Mouse (Mus musculus) testis, postnatal 10 days (tissue): ENCODE measurements at regions not wholly inside any gene's neighbourhood (a gene's known extent, or its start where the extent isn't known, plus 50 kb on each side); places are given as distances from the start of the nearest gene placed in this dataset.

Source experiments
- DNase-seq: peaks from one replicate; pipeline ENCODE4 v3.0.0; 2021; ENCODE audit warnings: low spot score

DNA sequence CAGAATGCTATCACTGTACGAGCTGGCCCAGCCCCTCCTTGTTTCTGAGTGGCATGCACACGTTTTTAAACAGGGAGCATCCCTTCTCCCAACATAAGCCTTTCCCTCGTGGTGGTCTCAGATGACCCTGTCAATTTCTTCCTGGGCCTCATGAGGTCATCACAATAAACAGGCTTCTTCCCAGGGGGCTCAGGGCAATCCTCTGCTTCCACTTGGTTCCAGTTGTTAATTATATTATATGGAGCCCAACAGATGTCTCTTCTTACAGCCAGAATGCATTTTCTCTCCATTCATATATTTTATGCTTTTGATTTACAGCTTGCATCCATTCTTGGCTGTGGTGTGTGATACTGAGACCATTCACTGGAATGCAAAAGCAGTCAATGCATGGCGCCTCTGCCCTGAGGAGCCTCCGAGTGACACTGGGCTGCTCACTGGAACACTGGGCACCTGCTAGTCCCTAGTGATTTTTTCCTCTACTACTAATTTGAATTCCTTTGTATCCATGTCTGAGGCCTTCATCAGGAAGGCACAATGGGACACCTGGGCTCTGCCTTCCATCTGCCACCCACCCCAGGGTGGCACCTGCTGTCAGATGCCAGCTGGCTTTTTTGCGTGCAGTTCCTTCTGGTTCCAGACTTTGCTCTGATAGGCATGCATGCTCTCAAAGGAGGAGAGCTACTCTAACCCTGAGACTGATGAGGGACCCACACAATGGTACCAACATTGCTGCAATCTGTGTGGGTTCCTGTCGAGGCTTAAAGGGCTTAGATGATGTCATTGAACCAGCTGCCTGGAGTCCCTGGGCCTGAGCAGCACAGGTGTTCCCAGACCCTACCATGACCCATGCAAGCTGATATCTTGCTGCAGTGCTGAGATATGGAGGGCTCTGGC, 528.8 kb upstream of the Mgmt start:
- DNase-seq: no peak

DNA sequence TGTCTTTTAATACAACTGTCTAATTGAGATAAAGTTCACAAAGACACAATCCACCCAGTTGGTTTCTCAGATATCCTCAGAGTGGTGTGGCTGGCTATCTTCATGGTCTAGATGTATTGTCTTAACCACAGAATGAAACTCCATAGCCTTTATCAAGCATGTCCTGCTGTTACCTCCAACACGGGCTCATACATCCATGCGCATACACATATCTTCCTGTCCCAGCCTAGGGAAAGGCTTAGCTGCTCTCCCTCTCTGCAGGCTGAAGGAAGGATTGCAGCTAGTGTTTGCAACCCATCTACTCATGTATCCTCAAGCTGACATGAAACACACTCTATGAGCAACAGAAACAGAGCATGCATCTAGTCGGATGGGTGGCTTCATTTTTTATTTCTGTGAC, 517.2 kb upstream of the Mgmt start:
- DNase-seq: no peak

DNA sequence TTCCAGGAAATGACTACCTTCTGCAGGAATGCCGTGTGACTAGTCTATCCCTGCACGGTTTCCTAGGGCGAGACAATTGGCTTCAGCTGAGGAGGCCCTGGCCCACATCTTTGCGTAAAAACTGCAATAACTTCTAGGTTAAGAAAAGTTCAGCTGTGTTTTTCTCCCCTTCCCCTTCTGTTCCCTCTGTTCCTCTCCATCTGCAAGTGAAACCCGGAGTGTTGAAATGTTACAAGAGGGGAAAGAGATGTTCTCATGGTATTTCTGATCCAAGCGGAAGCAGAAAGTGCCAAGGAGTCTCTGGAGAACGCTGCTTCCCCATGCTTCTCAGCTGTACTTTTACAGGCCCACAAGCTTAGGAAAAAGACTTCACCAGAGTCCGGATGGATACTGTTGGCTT, 516.7 kb upstream of the Mgmt start:
- no peak for DNase-seq

DNA sequence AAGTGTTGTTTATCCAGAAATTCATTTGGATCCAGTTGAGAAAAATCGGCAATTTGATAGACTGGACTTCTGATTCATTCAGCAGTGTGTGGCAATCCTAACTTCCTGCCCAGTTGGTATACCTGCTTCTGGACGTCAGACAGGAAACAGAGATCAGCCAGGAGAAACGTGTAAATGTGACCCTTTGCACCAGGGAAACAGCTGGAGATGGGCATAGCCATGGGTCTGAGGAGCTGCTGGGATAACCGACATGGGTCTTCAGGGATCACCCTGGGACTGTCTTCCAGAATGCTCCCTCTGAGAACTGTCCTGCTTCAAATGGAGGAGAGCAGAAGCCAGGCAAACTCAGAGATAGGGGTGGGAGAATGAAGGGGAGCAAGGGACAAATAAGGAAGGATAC, 516.1 kb upstream of the Mgmt start:
- no peak for DNase-seq

DNA sequence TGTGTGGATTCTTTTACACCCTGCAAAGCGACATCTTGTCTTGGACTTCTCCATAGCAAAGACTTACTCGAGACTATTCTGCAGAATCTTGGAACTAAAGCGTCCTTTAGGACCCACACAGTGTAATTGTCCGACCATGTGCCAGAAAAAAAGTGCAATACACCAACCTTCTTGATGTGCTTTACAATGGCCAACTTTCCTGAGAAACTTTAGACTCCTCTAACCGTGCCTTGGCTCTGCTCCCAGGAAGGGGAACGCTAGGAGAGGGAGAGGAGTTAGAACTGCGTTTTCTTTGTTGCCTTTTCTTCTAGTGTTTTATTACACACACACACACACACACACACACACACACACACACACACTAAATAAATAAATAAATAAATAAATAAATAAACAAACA, 515.1 kb upstream of the Mgmt start:
- DNase-seq: no peak

DNA sequence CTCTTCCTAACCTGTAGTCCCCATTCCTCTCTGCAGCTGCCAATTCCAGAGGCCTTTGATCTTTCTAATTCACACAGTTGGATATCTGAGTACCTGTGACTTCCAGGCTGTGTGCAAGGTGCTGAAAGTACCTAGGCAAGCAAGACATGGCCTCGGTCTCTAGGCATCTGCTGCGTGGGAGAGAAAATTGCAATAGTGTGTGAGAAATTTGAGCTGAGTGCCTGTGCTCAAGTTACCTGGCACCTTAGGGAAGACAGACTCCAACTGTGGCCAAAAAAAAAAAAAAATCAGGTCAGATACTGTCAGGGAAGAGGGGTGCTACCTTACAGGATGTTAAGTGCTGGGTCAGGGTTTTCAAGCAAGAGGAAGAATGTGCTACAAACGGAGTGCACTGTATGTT, 514.7 kb upstream of the Mgmt start:
- no peak for DNase-seq

DNA sequence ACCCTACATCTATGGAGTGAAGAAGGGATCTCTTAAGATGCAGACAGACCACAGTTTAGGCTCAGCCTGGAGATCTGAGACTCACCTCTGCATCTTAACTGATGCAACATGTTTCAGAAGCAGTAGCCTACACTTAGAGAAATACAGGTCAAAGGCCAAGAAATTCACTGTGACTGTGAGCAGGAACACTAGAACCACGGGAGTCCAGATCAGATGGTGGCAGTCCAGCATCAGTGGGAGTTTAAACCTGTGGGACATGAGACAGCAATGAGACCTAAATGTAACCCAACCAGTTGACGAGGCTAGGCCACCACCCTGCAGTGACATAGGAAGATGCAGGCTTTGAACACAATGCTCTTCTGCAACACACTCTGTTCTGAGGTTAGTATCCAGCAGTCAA, 511.1 kb upstream of the Mgmt start:
- DNase-seq: no peak

DNA sequence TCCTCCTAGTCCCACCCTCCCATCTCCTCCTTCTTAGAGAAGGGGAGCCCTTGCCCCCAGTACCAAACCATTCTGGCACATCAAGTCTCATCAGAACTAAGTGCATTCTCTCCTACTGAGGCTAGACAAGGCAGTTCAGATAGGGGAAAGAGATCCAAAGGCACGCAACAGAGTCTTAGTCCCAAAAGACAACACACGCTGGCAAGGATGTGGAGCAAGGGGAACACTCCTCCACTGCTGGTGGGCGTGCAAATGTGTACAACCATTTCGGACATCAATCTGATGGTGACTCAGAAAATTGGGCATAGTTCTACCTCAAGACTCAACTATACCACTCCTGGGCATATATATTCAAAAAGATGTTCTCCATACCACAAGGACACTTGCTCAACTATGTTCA, 506.7 kb upstream of the Mgmt start:
- no peak for DNase-seq

DNA sequence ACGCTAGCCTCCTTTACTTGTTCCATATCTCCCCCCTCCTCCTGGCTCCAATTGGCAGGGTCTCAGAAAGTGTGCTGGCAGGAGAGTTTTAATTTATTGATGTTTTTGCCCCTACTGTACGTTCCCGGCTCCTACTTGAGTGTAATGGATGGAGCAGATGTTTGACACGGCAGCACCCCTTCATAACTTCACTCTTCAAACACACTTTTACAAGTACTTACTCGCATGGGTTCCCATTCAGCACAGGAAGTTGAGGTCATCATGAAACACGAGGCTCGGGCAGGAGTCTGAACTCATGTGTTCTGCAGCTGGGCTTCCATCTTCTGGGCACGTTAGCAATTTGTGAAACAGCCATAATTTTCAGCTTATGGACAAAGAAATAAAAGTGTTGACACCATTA, 504.3 kb upstream of the Mgmt start:
- no peak for DNase-seq

DNA sequence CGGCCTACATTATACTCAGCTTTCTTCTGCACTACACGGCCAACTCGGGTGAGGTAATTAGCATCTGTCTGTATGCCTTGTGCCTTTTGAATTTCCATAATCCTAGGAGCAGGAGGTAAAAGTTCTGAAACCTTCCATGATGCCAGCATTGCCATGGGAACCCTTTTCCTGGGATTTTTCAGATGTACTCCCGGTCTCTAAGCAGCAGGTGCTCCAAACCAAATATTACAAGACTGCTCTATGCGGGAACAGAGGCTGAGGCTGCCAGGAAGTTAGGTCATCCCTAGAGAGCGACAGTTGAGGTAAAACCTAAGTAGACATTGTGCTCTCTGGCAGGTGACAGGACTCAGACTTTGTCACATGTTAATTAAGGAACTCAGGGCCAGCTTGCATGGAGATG, 501.0 kb upstream of the Mgmt start:
- no peak for DNase-seq

DNA sequence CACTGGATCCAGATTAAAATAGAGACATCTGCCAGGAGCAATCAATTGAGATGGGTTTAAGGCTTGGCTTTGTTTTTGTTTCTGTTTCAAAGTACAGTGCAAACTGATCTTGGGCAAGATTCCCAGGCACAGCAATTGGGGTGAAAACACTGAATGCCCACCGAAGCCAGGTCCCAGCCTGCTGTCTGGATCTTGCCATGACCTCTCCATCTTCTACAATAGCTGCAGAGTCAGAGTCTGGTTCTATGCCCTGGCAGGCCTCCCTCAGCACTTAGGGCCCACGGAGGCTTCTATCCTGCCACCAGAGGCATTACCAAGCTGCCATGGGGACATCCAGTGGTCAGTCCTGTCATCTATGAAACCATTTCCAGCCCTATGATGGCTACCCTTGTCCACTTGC, 498.6 kb upstream of the Mgmt start:
- no peak for DNase-seq

DNA sequence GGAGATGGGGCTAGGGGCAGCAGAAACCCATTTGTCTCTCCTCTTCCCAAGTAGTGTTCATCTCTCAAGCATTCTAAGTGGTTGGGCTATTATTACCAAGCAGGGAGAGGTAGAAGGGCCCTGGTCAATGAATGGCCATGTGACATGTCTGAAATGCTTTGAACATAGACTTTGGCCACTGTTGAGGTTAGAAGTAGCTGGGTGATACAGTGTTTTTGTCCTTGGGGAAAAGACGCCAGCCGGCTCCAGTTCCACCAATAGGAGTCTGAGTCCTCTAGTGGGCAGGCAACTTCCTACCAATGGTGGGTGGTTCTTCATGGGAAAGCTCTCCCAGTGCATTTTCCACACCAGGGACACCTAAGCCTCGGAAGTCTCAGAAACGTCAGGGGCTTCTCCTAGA, 497.3 kb upstream of the Mgmt start:
- DNase-seq: no peak

DNA sequence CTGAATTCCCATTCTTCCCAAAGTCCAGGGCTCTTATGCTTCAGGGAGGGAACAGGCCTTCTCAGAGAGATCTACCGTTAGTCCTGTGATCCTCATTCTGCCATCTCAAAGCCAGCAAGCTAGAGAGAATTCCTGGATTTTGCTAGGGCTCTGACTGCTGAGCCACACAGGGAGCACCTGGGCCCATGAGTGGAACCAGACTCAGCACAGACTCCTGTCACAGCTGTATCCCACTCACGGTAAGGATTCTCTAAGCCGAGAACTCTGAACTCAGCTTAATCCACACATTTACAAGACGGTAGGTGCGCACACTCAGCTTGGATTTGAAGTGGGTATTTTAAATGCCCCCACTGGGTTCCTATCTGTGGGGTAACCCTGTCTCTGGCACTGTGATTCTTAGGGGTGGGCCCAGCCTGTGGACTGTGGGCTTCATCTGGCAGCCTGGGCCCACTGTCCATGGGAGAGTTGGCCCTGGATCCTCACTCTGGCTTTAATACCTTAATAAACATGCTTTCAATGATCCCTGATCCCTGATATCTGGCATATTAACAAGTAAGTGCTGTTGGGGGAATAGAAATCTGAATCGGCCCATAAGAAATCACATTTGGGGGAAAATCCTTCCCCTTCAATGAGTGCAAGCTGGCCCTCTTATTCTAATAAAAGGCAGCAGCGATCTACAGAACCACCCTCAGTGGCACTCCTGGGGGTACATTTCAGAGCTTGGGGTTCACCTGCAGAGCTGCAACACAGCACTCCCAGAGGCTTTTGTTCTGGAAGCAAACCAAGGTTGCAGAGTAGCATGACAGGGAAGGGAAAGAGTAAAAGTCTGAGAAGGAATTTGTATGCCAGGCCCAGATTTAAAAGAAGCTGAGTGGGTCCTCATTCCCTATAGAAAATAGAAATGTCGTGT, 491.5 kb upstream of the Mgmt start:
- DNase-seq: no peak

DNA sequence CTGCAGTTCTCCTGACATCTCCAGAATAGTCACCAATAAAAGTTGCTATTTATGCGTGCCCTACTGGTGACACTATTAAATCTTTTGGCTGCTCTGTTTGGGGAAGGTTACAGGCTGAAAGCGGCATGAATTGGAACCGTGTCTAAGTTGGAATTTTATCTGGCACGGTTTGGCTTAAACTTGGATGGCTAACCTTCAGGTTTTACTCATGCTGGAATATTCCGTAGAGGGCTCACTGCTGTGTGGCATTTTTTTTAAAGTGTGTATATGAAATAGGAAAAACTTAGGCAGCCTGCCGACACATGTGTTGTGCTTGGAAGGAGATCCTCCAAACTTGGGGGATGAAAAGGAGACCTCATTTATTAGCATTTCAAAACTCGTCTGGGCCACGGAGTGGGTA, 489.0 kb upstream of the Mgmt start:
- no peak for DNase-seq

DNA sequence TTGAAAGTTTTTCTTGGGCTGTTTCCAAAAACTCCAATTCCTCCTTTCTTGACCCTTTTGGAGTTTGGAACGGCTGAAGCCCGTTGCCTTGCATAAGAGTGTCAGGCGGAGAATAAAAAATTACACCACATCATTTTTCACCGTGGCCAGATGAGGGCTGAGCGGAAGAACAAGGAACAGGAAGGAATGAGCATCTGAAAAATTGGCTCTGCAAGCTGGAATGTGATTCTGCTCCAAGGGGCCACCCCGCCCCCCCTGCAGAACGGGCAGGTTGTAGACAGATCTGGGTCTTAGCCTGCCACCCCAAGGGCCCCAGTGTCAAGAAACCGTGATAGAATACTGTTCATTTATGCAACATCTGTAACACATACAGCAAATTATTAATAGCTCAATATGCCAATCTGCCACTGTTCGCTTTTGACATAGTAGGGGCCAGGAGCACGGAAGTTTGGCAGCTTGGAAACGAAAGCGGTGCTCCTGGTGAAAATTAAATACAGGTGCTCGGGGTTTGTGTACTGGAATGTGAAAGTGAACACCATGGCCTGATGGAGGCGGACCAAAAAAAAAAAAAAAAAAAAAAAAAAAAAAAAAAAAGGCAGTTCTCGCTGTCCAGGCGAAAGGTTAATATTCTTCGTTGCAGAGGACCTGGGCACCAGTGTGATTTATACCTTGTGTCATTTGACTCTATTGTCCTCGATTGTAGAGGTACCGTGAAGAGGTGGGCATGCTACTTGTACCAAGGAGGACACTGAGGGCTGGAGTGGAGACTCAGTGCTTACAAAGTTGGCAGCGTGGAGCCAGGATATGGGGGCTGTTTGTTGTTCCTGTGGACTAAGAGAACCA, 487.9 kb upstream of the Mgmt start:
- no peak for DNase-seq

DNA sequence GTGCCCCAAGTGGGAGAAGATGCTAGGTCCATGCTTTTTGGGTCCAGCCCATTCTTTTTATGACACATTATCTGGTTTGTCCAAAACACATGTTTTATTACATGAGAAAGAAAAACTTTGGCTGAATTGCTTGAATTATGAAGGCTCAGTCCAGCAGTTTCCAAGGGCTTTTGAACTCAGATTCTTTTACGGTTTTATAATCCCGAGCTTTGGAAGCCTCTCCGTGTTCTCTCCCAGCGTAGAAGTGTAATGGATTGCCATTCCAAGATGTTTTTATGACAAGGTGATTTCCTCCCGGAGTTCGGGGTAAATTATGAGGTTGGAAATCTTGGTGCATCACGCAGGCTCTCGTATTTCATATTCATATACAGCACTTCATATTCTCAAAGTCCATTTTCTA, 479.6 kb upstream of the Mgmt start:
- DNase-seq: no peak

DNA sequence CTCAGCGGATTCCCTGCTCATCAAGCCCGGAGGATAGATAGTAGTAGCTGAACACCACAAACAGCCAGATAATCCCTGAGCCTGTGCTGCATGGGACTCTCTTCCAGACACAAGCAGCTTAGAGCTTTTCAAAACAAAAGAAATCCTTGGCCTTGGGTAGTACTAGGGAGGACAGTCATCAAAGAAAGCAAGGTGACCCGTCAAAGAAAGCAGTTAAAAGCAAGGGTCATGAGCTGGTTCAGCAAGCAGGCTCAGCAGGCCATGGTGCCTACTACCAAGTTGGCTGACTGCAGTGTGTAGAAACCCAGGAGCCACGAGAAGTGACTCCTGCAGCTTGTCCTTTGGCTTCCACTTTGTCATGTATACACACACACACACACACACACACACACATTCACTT, 477.1 kb upstream of the Mgmt start:
- no peak for DNase-seq

DNA sequence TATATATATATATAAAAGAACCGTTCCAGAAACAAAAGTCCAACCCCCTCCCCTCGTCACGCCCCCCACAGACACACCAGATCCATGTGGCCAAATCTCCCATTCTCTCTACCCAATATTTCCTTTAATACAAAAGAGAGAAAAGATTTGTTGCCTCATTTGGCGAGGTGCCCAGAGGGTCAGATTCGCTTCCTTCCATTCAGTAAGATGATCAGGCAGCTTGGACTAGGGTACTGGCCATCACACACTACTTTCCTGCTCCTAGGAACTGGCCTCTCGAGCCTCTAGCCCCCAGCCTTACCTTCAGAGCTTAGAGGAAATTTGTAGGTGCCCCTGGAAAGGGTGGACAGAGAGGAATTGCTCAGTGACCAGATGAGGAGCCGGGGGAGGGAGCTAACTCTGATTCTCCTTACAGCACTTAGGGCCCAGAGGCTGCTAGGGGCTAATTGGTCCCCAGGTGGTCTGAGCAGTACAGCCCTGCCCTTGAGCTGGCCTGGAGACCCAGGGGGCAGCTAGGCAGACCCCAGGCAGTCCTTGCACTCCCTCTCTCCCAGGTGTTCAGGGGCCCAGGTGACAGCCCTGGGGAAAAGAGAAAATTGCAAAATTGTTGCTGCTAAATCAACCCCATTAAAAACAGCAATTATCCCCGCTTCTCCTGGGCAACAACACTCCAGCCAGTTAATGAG, 470.4 kb upstream of the Mgmt start:
- DNase-seq: peak; percentile 51

DNA sequence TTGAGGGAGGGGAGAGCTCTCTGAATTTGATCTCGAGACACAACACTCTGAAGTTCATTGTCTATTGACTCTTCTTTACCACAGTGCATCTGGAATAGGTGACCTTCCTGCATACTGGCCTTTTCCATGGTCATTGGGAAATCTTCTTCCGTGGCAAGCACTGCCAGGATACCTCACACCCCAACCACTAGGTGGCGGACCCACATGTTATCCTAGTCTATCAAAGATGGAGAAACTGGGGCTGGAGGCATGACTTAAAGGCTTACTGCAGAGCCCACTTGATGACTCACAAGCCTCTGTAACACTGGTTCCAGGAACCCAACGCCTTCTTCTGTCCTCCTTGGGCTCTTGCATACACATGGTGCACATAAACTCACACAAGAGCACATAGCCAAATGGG, 467.2 kb upstream of the Mgmt start:
- DNase-seq: no peak

DNA sequence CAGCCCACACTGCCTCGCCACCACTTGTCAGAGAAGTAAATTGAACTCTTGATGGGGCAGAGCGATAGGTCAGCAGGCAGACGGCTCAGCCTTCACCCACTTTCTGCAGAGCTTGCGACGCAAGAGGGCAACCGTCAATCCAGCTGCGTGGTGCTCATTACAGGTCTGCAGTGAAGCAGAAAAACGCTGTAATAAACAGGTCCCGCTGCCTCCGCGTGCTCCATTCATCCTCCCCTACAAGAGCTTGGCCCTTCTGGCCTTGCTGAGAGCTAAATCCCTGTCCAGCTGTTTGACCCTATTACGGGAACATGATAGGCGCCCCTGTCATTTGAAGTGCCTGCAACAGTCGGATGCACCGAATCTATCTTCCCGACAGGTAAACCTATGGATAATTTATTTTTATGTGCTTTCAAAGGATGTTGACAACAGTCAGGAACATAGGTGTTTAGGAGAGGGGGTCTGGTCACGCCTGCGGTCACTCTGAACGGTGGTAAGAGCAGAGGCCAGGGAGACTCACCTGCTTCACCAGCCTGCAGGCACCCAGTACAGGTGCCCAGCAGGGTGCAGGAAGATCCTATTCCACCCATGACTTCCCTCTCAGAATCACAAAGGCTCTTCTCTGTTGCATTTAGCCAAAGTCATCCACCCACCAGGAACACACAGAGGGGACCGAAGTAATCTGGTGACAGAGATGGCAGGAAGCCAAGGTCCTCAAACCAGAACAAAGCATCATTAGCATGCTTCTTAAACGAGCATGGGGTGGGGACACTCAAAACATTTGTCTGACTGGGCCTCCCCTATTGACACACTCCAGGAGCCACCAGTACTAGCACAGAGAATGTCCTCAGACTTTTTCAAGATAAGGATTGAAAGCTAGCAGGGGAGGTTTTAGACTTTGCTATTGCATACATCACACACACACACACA, 464.1 kb upstream of the Mgmt start:
- no peak for DNase-seq

DNA sequence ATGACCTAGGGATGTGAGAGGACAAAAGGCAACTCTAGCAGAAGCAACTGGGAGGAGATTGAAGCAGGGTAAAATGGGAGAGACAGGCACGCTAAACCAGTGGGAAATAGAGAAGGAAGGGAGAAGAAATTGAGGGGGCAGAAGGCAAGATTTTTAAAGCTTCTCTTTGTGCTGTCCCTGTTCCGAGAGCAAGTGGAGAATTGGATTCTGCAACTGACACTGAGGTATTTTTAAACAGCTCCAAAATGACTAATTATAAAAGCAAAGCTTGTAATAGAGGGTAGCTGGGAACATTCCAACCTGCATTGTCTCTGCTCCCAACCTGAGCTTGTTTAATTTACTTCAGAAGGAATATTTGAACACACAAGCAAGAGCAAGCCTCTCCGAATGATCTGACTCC, 460.7 kb upstream of the Mgmt start:
- no peak for DNase-seq
